Mouse (Mus musculus): ENCODE measurements around the gene Akt3.

The Akt3 gene

DNA sequence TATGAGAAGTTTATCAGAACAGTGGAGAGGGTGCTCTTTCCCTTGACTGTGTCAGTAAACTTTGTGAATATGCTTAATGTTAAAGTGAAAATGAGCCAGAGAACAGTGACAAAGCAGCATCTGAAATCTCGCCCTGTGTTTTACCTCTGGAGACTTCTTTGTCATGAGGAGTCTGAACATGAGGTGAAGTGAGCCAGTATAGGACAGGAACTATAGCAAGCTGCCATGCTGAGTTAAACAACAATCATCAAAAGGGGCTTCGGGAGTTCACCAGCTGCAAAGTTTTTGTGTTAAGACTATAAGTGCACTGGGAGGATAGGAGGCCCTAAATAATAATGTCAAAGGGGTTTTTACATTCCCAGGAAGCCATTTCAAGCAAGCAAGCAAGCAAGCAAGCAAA is 71.3 kb downstream of the Akt3 start:
- no peak for DNase-seq

DNA sequence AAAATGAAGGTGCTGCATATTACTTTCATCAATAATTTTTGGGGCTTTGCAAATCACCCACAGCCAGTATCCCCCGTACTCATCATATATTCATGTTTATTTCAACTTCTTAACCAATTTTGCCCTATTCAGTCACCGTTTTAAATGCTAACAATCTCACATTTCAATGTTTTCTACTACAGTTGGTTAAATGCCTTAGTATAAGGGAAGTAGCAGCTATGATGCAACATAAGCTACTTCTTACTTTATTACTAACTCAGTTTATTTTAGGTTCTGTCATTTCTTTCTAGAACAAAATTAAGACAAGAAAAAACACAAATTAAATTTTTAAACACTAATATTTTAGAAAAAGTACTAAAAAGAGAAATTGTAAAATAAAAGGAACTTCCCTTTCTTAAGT is 78.4 kb downstream of the Akt3 start:
- no peak for DNase-seq

DNA sequence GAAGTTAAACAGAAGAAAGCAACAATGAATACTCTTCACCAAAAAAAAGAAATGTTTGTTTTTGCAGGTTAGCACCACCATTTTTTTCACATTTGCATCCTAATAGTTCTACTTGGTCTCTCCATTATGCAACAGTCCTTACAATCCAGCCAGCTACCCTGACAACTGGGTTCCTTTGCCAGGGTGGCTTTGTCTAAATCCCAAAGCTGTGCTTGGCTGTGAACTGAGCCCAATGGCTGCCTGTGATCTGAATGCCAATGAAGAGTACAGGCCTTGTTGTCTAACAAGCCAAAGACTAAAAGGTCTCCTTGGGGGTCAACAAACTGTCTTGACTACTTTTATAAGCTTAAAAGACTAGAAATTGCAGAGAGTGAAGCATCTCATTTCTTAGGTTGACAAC is 82.6 kb downstream of the Akt3 start:
- no peak for DNase-seq

DNA sequence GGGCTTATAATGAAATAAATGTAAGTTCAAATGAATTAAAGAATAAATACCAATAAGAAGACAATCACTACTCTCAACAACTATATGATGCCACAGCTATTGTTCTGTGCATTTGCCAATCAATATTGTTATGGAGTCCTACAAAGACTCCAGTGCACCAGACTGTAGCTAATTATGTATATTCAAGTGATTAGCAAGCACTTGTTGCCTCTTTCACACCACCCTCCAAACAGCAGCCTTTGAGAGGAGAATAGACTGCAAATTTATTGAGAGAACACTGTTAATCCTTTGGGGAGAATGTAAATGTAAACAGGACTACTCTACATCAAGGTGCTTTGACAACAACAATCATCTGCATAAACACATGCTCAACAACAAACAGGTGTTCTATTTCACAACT is 86.7 kb downstream of the Akt3 start:
- no peak for DNase-seq

DNA sequence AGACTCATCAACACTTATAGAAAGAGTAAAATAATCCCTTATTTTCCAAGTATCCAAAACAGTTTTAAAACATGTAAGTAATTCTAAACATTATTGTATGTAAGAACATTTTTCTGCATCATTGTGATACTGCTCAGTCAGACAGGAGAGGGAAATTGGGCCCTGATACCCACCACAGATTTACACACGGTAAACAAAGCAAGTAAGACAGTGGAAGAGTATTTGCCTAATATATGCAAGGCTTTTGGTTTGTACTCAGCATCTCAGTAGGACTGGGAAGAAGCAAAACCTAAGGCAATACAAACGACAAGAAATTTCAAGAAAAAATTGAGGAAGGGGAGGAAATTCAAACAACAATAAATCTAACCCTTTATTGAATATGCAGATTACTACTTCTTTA is 92.2 kb downstream of the Akt3 start:
- DNase-seq = no peak

DNA sequence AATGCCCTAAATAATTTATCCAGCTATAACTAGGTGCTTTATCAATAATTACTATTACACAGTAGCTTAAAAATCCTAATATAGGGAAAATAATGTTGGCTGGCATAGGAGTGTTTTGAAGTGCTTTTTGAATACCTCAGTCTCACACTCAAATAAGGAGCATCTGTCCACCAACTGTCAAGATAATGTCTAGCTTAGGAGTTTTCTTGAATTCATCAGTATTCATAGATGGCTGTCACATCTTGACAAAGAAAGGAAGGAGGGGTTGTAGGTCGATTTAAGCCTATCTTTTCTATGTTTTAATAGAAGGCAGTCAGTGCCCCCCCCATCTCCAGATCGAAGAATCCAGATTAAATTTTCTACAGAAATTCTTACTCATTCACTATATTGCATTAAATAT is 92.7 kb downstream of the Akt3 start:
- DNase-seq = no peak

DNA sequence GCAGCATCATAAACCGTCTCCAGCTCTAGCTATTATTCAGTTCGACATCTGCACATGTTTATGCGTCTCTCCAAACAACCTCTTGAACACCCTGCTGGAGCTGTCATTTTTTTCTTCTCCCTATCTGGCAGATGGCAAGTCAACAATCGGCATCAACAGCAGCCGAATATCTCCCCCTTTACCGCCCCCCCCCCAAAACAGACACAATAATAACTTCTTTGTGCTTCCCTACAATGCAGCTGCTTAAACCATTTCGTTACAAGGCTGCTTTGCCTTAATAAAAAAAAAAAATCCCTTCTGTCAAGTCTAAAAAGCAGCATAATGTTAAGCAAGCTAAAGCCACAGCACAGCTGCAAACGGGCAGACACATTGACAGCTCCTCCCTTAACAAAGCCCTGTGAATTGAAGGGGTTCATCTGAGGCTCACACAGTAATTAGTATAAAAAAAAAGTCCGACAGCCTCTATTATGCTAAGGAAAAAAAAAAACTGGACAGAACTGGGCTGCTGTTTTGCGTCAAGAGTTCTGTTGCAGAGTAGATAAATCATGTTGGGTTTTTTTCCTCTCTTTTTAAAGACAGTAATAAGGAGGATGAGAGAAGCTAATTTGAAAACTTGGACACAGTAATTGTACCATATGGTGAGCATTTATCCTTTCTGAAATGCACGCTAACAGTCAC is 107.5 kb downstream of the Akt3 start:
- DNase-seq = no peak

DNA sequence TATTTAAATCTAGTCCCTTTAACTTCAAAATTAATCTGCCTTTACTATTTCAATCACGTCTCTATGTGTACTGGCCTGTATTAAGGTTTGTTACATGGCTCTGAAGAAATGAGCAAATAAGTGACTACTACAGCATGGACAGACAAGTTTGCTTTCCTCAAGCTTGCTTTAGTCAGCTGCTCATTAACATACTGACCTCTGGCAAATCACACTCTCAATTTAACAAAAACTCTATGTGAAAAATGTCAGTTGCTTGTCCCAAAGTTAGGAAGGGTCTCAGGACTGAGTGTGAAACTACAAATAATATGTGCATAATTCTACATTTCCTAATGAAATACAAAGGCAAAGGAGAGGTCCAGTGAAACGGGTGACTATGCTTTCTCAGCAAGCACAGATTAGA is 109.3 kb downstream of the Akt3 start:
- DNase-seq = no peak

DNA sequence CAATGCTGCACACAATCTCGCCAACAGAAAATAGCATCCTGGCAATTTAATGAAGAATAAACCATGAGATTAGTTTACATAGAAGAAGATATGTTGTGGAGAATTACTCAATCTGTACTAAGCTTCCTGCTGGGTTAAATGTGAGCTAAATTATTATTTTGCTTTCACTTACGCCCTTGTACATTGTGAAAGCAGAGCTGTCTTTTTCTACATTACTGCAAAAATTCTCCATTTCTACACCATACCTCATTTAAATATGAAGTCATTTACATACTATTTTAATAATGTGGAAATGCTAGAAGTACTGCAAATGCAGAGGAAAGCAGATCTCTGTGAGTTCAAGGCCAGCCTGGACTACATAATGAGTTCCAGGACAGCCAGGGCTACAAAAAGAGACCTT is 116.5 kb downstream of the Akt3 start:
- no peak for DNase-seq

DNA sequence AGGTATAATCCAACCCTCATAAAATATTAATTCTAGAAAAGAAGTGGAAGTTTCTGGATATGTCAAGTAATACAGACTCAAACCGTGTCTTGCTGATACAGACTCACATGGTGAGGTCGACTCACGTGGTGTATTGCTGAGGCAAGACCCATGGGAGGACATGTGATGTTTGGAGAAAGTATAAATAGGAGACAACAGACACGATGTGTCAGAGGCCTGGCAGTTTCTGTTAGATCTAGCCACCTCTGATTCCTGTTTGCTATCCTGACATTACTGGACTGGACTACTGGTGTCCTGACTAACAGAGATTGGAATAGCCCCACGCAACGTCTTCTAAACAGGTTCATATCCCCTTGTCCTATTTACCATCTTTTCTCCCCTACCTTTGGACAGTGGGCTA is 118.4 kb downstream of the Akt3 start:
- no peak for DNase-seq

DNA sequence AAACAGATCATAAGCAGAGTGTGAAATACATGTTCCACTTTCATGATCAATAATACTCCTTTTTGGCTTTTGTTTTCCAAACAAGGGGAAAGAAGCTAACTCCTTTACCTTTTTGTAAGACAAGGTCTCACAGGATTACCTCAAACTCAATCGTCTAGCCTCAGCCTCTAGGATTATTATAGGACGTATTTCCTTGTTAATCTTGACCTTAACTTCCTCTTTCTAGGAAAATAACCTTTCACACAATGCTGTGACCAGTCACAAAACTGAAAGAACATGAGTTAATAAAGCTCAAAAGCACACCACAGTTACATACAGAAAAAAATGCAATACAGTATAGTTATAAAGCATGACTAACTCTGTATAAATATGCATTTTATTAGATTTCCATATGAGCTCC is 126.5 kb downstream of the Akt3 start:
- DNase-seq = no peak

DNA sequence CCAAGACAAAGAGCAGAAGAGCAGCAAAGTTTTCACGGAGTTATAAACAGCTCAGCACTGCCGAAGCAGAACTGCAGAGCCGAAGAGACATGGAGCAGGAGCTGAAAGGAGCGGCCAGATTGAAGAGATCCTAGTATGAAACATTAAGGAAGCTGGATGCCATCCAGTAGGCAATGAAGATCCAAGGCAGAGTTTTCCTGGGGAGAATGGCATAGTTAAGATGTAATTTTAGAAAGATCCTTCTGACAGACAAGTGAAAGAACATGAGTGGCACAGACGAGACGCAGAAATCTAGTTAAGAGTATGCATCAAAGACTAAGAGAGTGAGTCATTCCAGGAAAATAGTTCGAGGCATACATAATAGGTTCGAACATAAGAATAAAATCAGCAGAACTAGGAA is 131.3 kb downstream of the Akt3 start:
- DNase-seq = peak in 1 of 2 experiments; percentile 29

DNA sequence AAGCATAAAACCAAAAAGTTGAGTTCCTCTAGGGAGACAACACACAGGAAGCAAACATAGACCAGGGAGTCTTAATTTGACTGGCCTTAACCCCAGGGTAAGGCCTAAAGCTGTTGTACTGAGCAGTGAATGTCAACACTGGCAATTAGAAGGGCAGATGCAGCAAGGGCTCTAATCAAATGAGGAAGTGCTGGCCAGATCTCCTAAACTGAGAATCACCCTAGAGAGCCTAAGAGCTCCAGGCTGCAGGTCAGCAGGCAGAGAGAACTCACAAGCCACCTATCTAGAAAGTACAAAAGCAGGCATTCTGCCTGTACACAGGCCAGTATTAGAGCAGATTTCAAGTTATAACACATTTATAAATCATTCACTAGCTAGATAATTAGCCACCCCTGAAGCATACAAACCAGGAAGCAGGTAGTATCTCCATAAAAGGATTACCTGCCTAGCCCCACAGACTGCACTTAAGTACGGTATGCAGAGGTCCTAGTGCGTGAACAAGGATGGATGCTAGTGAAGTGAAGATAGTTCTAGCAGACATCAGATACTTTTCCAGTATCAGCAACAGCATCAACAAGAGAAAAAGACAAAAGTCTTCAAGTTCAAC is 147.2 kb downstream of the Akt3 start:
- DNase-seq = no peak

DNA sequence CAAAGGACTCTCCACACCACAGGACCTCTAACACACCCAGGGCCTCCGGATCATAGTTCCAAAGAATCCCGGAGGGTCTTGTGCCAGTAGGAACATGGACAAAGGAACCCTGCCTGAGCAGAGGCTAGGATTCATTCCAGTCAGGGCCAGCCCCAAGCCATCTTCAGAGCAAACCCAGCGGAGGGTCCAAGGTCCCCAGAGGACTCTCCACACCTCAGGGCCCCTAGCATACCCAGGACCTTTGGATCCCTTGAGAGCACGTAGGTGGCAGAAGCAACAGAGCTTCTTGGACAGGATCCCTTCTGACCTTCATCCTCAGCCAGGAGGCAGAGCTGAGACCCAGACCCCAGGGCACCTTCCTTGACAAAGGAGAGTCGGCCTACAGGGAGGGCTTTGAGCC is 167.5 kb downstream of the Akt3 start:
- DNase-seq = no peak

DNA sequence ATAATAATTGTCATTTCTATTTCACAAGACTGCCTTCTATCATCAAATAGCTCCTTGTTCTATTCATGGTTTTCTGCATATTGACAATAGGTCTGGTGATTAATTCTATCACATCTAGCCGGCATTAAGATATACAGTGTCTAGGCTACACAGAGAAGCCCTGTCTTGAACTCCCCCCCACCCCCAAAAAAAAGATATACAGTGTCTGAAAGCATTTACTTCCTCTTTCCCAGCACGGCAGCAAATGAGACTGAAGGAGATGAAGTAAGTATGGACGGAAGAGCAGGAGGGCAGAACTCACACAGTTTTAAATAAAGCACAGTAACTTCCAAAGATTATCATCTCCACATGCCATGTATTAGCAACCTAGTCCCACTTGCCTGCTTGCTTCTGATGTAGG is 168.5 kb downstream of the Akt3 start:
- no peak for DNase-seq

DNA sequence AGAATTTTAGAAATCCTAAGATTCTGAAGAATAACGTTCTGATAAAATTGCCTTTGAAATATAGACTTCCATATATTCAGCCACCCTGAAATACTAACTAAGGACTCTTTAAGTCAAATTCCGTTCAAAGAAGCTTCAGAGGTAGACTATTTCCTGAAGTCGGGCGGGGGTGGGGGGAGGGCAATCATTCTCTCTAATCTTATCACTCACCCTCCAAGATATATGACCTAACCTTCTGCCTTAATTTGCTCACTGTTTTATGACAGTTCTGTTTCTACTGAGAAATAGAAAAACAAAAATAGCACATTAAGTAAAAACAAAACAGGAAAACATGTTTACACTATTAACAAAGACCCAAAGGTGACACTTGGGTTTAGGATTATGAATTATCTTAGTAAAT is 169.0 kb downstream of the Akt3 start:
- no peak for DNase-seq

DNA sequence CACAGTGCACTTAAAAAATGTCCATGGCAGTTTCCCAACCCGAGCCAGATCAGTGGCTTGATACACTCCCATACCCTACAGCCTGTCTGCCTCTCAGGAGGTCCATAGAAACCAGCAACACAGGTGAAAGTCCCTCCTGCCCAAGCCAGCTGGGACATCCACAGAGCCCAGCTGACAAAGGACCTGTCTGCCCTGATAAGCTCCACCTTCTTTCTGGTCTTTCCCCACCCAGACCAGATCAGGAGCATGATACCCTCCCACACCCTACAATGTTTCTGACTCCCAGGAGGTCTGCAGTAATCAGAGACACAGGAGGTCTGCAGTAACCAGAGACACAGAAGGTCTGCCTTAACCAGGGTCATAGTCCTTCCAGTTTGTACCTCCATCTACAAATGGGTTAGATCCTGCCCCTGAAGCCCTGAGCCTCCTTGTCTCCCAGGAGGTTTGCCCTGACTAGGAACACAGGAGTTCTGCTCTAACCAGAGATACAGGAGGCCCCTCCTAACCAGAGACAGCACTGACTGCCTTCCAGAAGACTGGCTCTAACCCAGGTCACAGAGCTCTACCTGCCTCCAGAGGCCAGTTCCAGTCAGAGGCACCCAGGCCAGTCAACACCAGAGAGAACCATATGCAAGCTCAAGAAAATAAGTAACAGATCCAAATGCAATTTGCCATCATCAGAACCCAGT is 175.9 kb downstream of the Akt3 start:
- no peak for DNase-seq

DNA sequence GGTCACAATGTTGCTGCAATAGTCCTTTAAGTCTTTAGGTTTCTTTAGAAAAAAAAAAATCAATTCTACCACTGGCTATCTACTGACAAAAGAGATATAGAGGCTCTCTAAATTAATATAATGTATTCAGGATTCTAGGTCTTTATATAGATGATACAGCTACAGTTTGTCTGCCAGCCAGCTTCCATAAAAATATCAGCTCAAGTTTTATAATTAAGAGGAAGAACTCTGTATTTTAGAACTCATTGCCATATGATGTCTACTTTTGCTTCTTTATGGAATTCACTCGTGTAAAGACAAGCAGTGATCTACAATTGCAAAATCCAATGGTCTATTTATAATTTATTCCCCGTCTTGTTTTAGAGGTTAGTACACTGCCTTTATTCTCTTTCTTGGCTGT is 188.8 kb downstream of the Akt3 start:
- no peak for DNase-seq

DNA sequence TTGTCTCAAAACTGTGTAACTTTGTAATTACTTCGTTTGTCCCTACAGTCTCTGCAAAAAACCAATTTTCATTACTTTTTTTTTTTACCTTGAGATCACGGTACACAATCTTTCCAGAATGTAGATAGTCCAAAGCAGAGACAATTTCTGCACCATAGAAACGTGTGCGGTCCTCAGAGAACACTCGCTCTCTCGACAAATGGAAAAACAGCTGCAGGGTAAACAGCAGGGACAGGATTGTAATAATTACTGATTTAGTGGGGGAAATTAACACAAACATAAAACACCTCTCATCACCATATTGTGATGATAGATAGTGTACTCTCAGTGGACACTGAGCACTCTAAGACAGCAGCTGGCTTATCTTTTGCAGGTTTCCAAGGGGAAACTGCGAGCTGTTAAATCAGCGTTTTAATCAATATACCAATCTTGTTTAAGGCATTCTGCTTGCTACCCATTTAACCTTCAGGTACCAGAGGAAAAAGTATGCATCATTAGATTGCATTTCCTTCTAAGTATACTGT is 190.8 kb downstream of the Akt3 start:
- DNase-seq = no peak

DNA sequence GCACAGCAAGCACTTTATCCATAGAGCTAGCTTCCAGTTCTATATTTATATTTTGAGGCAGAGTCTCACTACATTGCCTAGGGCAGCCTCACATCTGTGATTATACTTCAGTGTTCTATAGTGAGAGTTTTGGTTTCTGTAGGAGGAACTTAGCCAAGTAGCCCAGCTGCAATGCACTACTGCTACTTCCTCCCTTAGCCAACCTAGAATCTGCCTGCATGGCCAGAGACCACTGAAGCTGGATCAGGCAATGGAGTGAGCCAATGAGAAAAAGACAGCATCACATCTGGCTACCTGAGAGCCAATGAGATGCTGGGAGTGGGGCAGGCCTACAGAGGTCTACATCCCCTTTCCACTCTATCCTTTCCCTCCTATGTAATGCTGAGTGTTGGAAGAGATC is 192.3 kb downstream of the Akt3 start:
- DNase-seq = no peak

DNA sequence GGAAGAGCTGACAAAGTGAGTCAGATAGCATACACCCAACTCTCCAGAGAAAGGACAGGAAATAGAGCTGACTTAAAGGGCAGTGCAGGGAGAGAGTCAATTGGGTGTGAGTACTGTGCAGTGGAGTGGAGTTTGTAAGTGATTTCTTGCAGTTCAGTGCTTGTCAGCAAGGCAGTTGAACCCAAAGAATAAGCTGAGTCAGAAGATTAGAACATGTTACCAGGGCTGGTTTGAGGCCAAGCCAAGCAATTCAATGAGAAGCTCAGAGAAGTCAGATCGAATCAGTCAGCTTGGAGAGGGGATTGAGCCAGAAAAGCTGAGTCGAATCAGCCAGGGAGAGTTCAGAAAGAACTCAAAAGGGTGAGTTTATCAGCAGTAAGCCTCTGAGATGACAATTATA is 196.2 kb downstream of the Akt3 start:
- no peak for DNase-seq

DNA sequence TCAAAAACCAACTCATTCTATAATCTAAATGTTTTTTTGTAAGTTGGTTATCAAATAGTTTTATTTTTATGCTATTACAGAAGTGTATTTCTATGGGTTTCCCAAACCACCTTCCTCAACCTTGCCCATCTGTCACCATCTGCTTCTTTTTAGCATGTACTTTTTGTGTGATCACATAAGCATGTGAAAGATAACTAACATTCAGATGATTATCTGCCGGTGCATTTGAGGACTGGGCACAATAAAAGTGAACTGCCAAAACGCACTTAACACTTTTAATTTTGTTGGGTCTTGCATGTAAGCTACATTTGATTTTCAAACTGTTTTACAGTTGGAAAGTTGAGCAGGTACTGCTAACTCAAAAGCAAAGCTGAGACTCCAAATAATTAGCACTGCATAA is 203.1 kb downstream of the Akt3 start:
- no peak for DNase-seq

DNA sequence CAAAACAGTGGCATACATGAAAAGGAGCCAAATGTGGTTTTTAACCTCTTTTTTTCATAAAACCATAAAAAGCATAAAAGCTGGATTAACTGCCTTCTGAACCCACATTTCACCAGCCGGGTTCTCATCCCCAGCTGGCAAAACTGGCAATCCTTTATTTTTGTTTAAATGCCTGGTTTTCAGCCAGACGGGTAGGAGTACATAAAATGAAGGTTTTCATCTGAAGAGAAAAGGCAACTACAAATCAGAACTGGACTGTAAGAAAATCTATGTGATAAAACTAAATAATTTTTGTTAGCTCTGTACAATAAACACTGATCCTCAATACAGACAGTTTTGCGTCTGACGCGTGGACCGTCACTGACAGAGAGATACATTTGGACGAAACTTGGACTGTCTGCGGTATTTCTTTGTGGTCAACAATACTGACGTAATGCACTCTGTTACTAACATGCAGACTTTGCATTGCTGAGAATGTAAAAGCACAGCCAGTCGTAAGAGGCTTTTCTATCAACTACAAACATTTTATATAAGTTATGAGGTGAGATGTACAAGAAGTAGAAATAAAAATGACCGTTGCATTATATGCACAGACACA is 206.5 kb downstream of the Akt3 start:
- DNase-seq = no peak

DNA sequence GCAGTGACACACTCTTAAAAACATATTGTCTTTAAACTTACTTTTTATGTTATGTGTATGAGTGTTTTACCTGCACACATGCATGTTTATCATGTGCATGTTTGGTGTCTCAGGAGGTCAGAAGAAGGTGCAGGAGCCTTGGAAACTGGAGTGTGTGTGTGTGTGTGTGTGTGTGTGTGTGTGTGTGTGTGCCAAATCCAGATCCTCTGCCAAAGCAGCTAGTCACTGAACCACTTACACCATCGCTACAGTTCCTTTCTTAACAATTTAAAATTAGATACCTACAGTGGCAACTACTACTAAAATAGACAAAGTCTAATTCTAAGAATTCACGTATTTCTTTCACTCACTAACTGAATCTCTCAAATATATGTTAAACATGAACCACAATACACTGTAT is 209.2 kb downstream of the Akt3 start:
- DNase-seq = no peak
